Mouse (Mus musculus): ENCODE measurements around the gene Ccdc91. TPM values are rescaled to one million over a fixed set of nuclear protein-coding genes. Genes with fewer than 3 reads are reported as not detected.
A peak's percentile ranks its signal among the peaks of the same experiment; 100 is the strongest.

Ccdc91 gene
- total RNA-seq, 2 experiments from 2014 or later = 37.6 to 38.8 TPM

GRCm38 (mm10) chr6:147662610-147663009 lies 187.0 kb downstream of the Ccdc91 start:
- intact Hi-C loops (cut with DNase I) = loop anchor here (10.0 kb wide), 1 partner anchor 292 kb away; no protein-coding TSS in a partner anchor
- TF ChIP-seq CTCF (IDR thresholded peaks at IDR 0.05) = no peak
- no peak for DNase-seq (ENCODE audit: extremely low spot score in 1 of 2, low spot score in 2 of 2)
- Histone ChIP-seq H3K4me3 (no peak overlapping the region), H3K27ac (no peak overlapping the region)

- TF ChIP-seq CTCF (IDR thresholded peaks at IDR 0.05) = peak; percentile 51
- Histone ChIP-seq H3K4me3 (no peak overlapping the region), H3K27ac (no peak overlapping the region)
- no peak for DNase-seq (ENCODE audit: extremely low spot score in 1 of 2, low spot score in 2 of 2)
- intact Hi-C loops (cut with DNase I) = loop anchor here (10.0 kb wide), 1 partner anchor 290 kb away; no protein-coding TSS in a partner anchor
These were observed 188.7 kb downstream of the Ccdc91 start for GRCm38 (mm10) chr6:147664339-147664738.

GRCm38 (mm10) chr6:147671366-147671765 lies 195.7 kb downstream of the Ccdc91 start:
- no peak for DNase-seq (ENCODE audit: extremely low spot score in 1 of 2, low spot score in 2 of 2)
- Histone ChIP-seq H3K4me3 (no peak overlapping the region), H3K27ac (no peak overlapping the region)
- TF ChIP-seq CTCF (IDR thresholded peaks at IDR 0.05) = no peak
- intact Hi-C loops (cut with DNase I) = no loop called here

- TF ChIP-seq CTCF (IDR thresholded peaks at IDR 0.05) = no peak
- H3K27ac ChIP-seq = no peak overlapping the region
- DNase-seq (ENCODE audit: extremely low spot score in 1 of 2, low spot score in 2 of 2) = no peak
- no peak overlapping the region for H3K4me3 ChIP-seq
- intact Hi-C loops (cut with DNase I) = no loop called here
These were observed 196.9 kb downstream of the Ccdc91 start for GRCm38 (mm10) chr6:147672481-147672880.

GRCm38 (mm10) chr6:147675022-147675733 lies 199.6 kb downstream of the Ccdc91 start:
- intact Hi-C loops (cut with DNase I) = no loop called here
- no peak for DNase-seq (ENCODE audit: extremely low spot score in 1 of 2, low spot score in 2 of 2)
- Histone ChIP-seq H3K4me3 (no peak overlapping the region), H3K27ac (no peak overlapping the region)
- no peak for TF ChIP-seq CTCF (IDR thresholded peaks at IDR 0.05)

GRCm38 (mm10) chr6:147676214-147676613 lies 200.6 kb downstream of the Ccdc91 start:
- no peak overlapping the region for H3K27ac ChIP-seq
- TF ChIP-seq CTCF (IDR thresholded peaks at IDR 0.05) = no peak
- intact Hi-C loops (cut with DNase I) = no loop called here
- no peak overlapping the region for H3K4me3 ChIP-seq
- no peak for DNase-seq (ENCODE audit: extremely low spot score in 1 of 2, low spot score in 2 of 2)

Other genes with a start within 250 kb of the Ccdc91 start
- 1 to 10 TPM; 4.0 to 4.2 TPM for gene Pthlh, start 211.6 kb upstream of the Ccdc91 start, total RNA-seq (2021)